Mouse (Mus musculus): ENCODE measurements around the gene Nemp1. TPM values are rescaled to one million over a fixed set of nuclear protein-coding genes. Genes with fewer than 3 reads are reported as not detected.

Gene Nemp1
- polyA plus RNA-seq, 1 experiment = 5.6 TPM

- TF ChIP-seq SRF (IDR thresholded peaks at IDR 0.05; ENCODE audit: control insufficient read depth, insufficient read length, low read depth) = peak; percentile 4
- TF ChIP-seq TCF12 (IDR thresholded peaks at IDR 0.05; ENCODE audit: insufficient read depth, poor library complexity, severe bottlenecking) = no peak
- peak; percentile 12 to 75 (median 33) for TF ChIP-seq MYOG (IDR thresholded peaks at IDR 0.05; ENCODE audit: control insufficient read depth in 1 of 3, insufficient read depth in 1 of 3, insufficient read length in 2 of 3, low read depth in 2 of 3)
- no peak for TF ChIP-seq REST (IDR thresholded peaks at IDR 0.05; ENCODE audit: insufficient read depth, insufficient read length)
- no peak for TF ChIP-seq E2F4 (IDR thresholded peaks at IDR 0.05; ENCODE audit: insufficient read depth)
- no peak for TF ChIP-seq USF1 (IDR thresholded peaks at IDR 0.05; ENCODE audit: low read depth)
- no peak for TF ChIP-seq CEBPB (IDR thresholded peaks at IDR 0.05; ENCODE audit: insufficient read depth, poor library complexity, severe bottlenecking)
- peak; percentile 69 for TF ChIP-seq POLR2AphosphoS2 (IDR thresholded peaks at IDR 0.05; ENCODE audit: insufficient read length, low read depth)
- peak in 2 of 3 experiments; percentile 42 to 54 for TF ChIP-seq MYOD1 (IDR thresholded peaks at IDR 0.05; ENCODE audit: control insufficient read depth in 1 of 3, insufficient read length in 2 of 3, low read depth in 2 of 3)
- TF ChIP-seq POLR2A (IDR thresholded peaks at IDR 0.05; ENCODE audit: insufficient read length, low read depth) = peak; percentile 64
- Histone ChIP-seq H3ac (ENCODE audit: control insufficient read depth, insufficient read length) (peak within 1 kb of the TSS; percentile 72), H3K79me2 (ENCODE audit: control insufficient read depth, insufficient read depth) (peaks cover 29% of the 10 kb centered on the region), H3K27me3 (ENCODE audit: control insufficient read depth, insufficient read depth, insufficient read length) (no peaks in the 10 kb centered on the region), H3K36me3 (ENCODE audit: control insufficient read depth, insufficient read depth) (peaks cover 5% of the 10 kb centered on the region), H3K4me3 (peak within 1 kb of the TSS; percentile 98), H3K4me2 (ENCODE audit: low read depth) (peak within 1 kb of the TSS; percentile 90)
Measured at GRCm38 (mm10) chr10:127668093-127669050, 1.7 kb downstream of the Nemp1 start, which contains the start of gene Nab2. Gene Nab2 (minus strand): TSS chr10:127668568.

- peak overlapping the region; percentile 98 for H3K4me3 ChIP-seq
- no peak overlapping the region for H3ac ChIP-seq (ENCODE audit: control insufficient read depth, insufficient read length)
- TF ChIP-seq MYOG (IDR thresholded peaks at IDR 0.05; ENCODE audit: control insufficient read depth in 1 of 3, insufficient read depth in 1 of 3, insufficient read length in 2 of 3, low read depth in 2 of 3) (no peak), MYOD1 (IDR thresholded peaks at IDR 0.05; ENCODE audit: control insufficient read depth in 1 of 3, insufficient read length in 2 of 3, low read depth in 2 of 3) (no peak), E2F4 (IDR thresholded peaks at IDR 0.05; ENCODE audit: insufficient read depth) (no peak), USF1 (IDR thresholded peaks at IDR 0.05; ENCODE audit: low read depth) (no peak), CEBPB (IDR thresholded peaks at IDR 0.05; ENCODE audit: insufficient read depth, poor library complexity, severe bottlenecking) (no peak), TCF12 (IDR thresholded peaks at IDR 0.05; ENCODE audit: insufficient read depth, poor library complexity, severe bottlenecking) (no peak), SRF (IDR thresholded peaks at IDR 0.05; ENCODE audit: control insufficient read depth, insufficient read length, low read depth) (no peak), TCF3 (IDR thresholded peaks at IDR 0.05; ENCODE audit: insufficient read length, low read depth) (no peak), POLR2A (IDR thresholded peaks at IDR 0.05; ENCODE audit: insufficient read length, low read depth) (no peak), REST (IDR thresholded peaks at IDR 0.05; ENCODE audit: insufficient read depth, insufficient read length) (no peak), MAX (IDR thresholded peaks at IDR 0.05; ENCODE audit: low read depth) (no peak), POLR2AphosphoS2 (IDR thresholded peaks at IDR 0.05; ENCODE audit: insufficient read length, low read depth) (no peak)
- H3K79me2 ChIP-seq (ENCODE audit: control insufficient read depth, insufficient read depth) = peaks cover 21% of the 10 kb centered on the region
- H3K36me3 ChIP-seq (ENCODE audit: control insufficient read depth, insufficient read depth) = peaks cover under 1% of the 10 kb centered on the region
- H3K4me2 ChIP-seq (ENCODE audit: low read depth) = peak overlapping the region; percentile 88
- no peaks in the 10 kb centered on the region for H3K27me3 ChIP-seq (ENCODE audit: control insufficient read depth, insufficient read depth, insufficient read length)
Measured at GRCm38 (mm10) chr10:127669170-127669569, 2.5 kb downstream of the Nemp1 start.

- TF ChIP-seq E2F4 (IDR thresholded peaks at IDR 0.05; ENCODE audit: insufficient read depth) = no peak
- TF ChIP-seq MAX (IDR thresholded peaks at IDR 0.05; ENCODE audit: low read depth) = no peak
- TF ChIP-seq CEBPB (IDR thresholded peaks at IDR 0.05; ENCODE audit: insufficient read depth, poor library complexity, severe bottlenecking) = no peak
- TF ChIP-seq TCF3 (IDR thresholded peaks at IDR 0.05; ENCODE audit: insufficient read length, low read depth) = no peak
- TF ChIP-seq MYOG (IDR thresholded peaks at IDR 0.05; ENCODE audit: control insufficient read depth in 1 of 3, insufficient read depth in 1 of 3, insufficient read length in 2 of 3, low read depth in 2 of 3) = no peak
- TF ChIP-seq TCF12 (IDR thresholded peaks at IDR 0.05; ENCODE audit: insufficient read depth, poor library complexity, severe bottlenecking) = no peak
- no peak for TF ChIP-seq POLR2AphosphoS2 (IDR thresholded peaks at IDR 0.05; ENCODE audit: insufficient read length, low read depth)
- TF ChIP-seq REST (IDR thresholded peaks at IDR 0.05; ENCODE audit: insufficient read depth, insufficient read length) = no peak
- no peak for TF ChIP-seq MYOD1 (IDR thresholded peaks at IDR 0.05; ENCODE audit: control insufficient read depth in 1 of 3, insufficient read length in 2 of 3, low read depth in 2 of 3)
- no peak for TF ChIP-seq SRF (IDR thresholded peaks at IDR 0.05; ENCODE audit: control insufficient read depth, insufficient read length, low read depth)
- no peak for TF ChIP-seq POLR2A (IDR thresholded peaks at IDR 0.05; ENCODE audit: insufficient read length, low read depth)
- no peak for TF ChIP-seq USF1 (IDR thresholded peaks at IDR 0.05; ENCODE audit: low read depth)
- Histone ChIP-seq H3K4me2 (ENCODE audit: low read depth) (no peak overlapping the region), H3K27me3 (ENCODE audit: control insufficient read depth, insufficient read depth, insufficient read length) (no peaks in the 10 kb centered on the region), H3ac (ENCODE audit: control insufficient read depth, insufficient read length) (no peak overlapping the region), H3K36me3 (ENCODE audit: control insufficient read depth, insufficient read depth) (no peaks in the 10 kb centered on the region), H3K4me3 (no peak overlapping the region), H3K79me2 (ENCODE audit: control insufficient read depth, insufficient read depth) (peaks cover 11% of the 10 kb centered on the region)
Measured at GRCm38 (mm10) chr10:127670185-127670584, 3.5 kb downstream of the Nemp1 start.

- H3ac ChIP-seq (ENCODE audit: control insufficient read depth, insufficient read length) = no peak overlapping the region
- no peaks in the 10 kb centered on the region for H3K27me3 ChIP-seq (ENCODE audit: control insufficient read depth, insufficient read depth, insufficient read length)
- no peak overlapping the region for H3K4me2 ChIP-seq (ENCODE audit: low read depth)
- H3K36me3 ChIP-seq (ENCODE audit: control insufficient read depth, insufficient read depth) = no peaks in the 10 kb centered on the region
- no peak overlapping the region for H3K4me3 ChIP-seq
- H3K79me2 ChIP-seq (ENCODE audit: control insufficient read depth, insufficient read depth) = peaks cover under 1% of the 10 kb centered on the region
- TF ChIP-seq MYOG (IDR thresholded peaks at IDR 0.05; ENCODE audit: control insufficient read depth in 1 of 3, insufficient read depth in 1 of 3, insufficient read length in 2 of 3, low read depth in 2 of 3) (no peak), TCF12 (IDR thresholded peaks at IDR 0.05; ENCODE audit: insufficient read depth, poor library complexity, severe bottlenecking) (no peak), POLR2AphosphoS2 (IDR thresholded peaks at IDR 0.05; ENCODE audit: insufficient read length, low read depth) (no peak), USF1 (IDR thresholded peaks at IDR 0.05; ENCODE audit: low read depth) (no peak), MAX (IDR thresholded peaks at IDR 0.05; ENCODE audit: low read depth) (no peak), CEBPB (IDR thresholded peaks at IDR 0.05; ENCODE audit: insufficient read depth, poor library complexity, severe bottlenecking) (no peak), TCF3 (IDR thresholded peaks at IDR 0.05; ENCODE audit: insufficient read length, low read depth) (no peak), SRF (IDR thresholded peaks at IDR 0.05; ENCODE audit: control insufficient read depth, insufficient read length, low read depth) (no peak), POLR2A (IDR thresholded peaks at IDR 0.05; ENCODE audit: insufficient read length, low read depth) (no peak), E2F4 (IDR thresholded peaks at IDR 0.05; ENCODE audit: insufficient read depth) (no peak), MYOD1 (IDR thresholded peaks at IDR 0.05; ENCODE audit: control insufficient read depth in 1 of 3, insufficient read length in 2 of 3, low read depth in 2 of 3) (no peak), REST (IDR thresholded peaks at IDR 0.05; ENCODE audit: insufficient read depth, insufficient read length) (no peak)
Measured at GRCm38 (mm10) chr10:127671276-127671675, 4.6 kb downstream of the Nemp1 start.
